7 mouse cellular contexts compared by ENCODE assay signal in genomic region chr4:118429215-118429895, GRCm38 (mm10). TPM values are rescaled to one million over a fixed set of nuclear protein-coding genes. Genes with fewer than 3 reads are reported as not detected.
DNase-seq lines count a peak whose midpoint lies in the region; TF ChIP-seq lines count a peak whose summit lies in the region.

No protein-coding gene starts in this region.

- no peak for DNase-seq in CH12.LX (ENCODE audit: extremely low read depth)
- peak; percentile 56 for DNase-seq in kidney, adult 18-20 months
- DNase-seq in lung, adult 2 months = peak; percentile 65
- no peak for DNase-seq in gastrocnemius, adult 18-20 months (ENCODE audit: low spot score)
- DNase-seq in gastrocnemius, postnatal 4 days (ENCODE audit: low spot score in 2 of 2) = no peak
- no peak for DNase-seq in cerebellum, adult 8-10 months

- H3K4me3 ChIP-seq in CH12.LX (replicated peaks in 1 of 3; ENCODE audit: low read depth in 2 of 3, low read length in 2 of 3, poor library complexity in 1 of 3) = peak overlapping the region; percentile 71 to 92 (median 91)
- peak overlapping the region; percentile 23 for H3K4me3 ChIP-seq in bone marrow, adult 2 months (replicated peaks; ENCODE audit: control insufficient read depth, low read depth, low read length)
- H3K4me3 ChIP-seq in lung, adult 2 months (replicated peaks; ENCODE audit: extremely low read depth, low read depth, low read length) = peak overlapping the region; percentile 49

- TF ChIP-seq EP300 in CH12.LX (IDR thresholded peaks at IDR 0.05; ENCODE audit: low read length) = no peak

- peaks cover 29% of the 10 kb centered on the region for H3K79me2 ChIP-seq in CH12.LX (replicated peaks; ENCODE audit: control insufficient read depth, extremely low read depth, insufficient read depth, poor library complexity, severe bottlenecking)

- H3K4me1 ChIP-seq in CH12.LX (ENCODE audit: control insufficient read depth in 1 of 2, insufficient read depth in 2 of 2) = peaks cover 13 to 49% of the 10 kb centered on the region in 2 experiments
- H3K4me1 ChIP-seq in bone marrow, adult 2 months (ENCODE audit: control insufficient read depth, insufficient read depth, low read length) = peaks cover 8% of the 10 kb centered on the region
- H3K4me1 ChIP-seq in lung, adult 2 months (ENCODE audit: control insufficient read depth, insufficient read depth, low read length) = peaks cover 26% of the 10 kb centered on the region

- WGBS in bone marrow, adult 2 months = 47% methylated on average over 7 of the region's 7 CpGs
- 38% methylated on average over 7 of the region's 7 CpGs for WGBS in lung, adult 2 months

- peak overlapping the region; percentile 70 for H3K9ac ChIP-seq in CH12.LX (ENCODE audit: insufficient read depth, low read depth)

- no peak for TF ChIP-seq RAD21 in CH12.LX (IDR thresholded peaks at IDR 0.05; ENCODE audit: low read depth, low read length)

- H3K36me3 ChIP-seq in CH12.LX (replicated peaks in 1 of 2; ENCODE audit: control insufficient read depth in 1 of 2, insufficient read depth in 1 of 2, low read length in 1 of 2) = peaks cover 41 to 48% of the 10 kb centered on the region in 2 experiments

- no peak for TF ChIP-seq CTCF in CH12.LX (conservative IDR thresholded peaks at IDR 0.05 in 1 of 2, IDR thresholded peaks at IDR 0.05 in 1 of 2; ENCODE audit: low read depth in 2 of 2, low read length in 2 of 2)
- no peak for TF ChIP-seq CTCF in bone marrow, adult 2 months (IDR thresholded peaks at IDR 0.05; ENCODE audit: control insufficient read depth, insufficient read depth, low read length)
- no peak for TF ChIP-seq CTCF in lung, adult 2 months (IDR thresholded peaks at IDR 0.05; ENCODE audit: insufficient read depth, low read length)

- peak overlapping the region; percentile 91 for H3K4me2 ChIP-seq in CH12.LX (ENCODE audit: insufficient read depth, low read depth, poor library complexity, severe bottlenecking)

- no peaks in the 10 kb centered on the region for H3K9me3 ChIP-seq in CH12.LX (replicated peaks; ENCODE audit: low read length)

- no peak overlapping the region for H3K27ac ChIP-seq in CH12.LX (ENCODE audit: insufficient read depth, low read depth)
- H3K27ac ChIP-seq in bone marrow, adult 2 months (ENCODE audit: control insufficient read depth, insufficient read depth, low read depth, low read length, poor library complexity) = no peak overlapping the region

- H3K27me3 ChIP-seq in CH12.LX (replicated peaks) = no peaks in the 10 kb centered on the region

- TF ChIP-seq POLR2A in CH12.LX (IDR thresholded peaks at IDR 0.05; ENCODE audit: low read depth, low read length) = no peak
- TF ChIP-seq POLR2A in bone marrow, adult 2 months (IDR thresholded peaks at IDR 0.05; ENCODE audit: borderline replicate concordance, control insufficient read depth, low read depth, low read length) = 0 out of 2 replicates have a peak, but pooled peaks have one; percentile 12
- TF ChIP-seq POLR2A in lung, adult 2 months (IDR thresholded peaks at IDR 0.05; ENCODE audit: borderline replicate concordance, extremely low read depth, low read depth, low read length) = peak; percentile 67; the same call in 1 of the 2 replicates

- in situ Hi-C loops in CH12.LX (cut with MboI; ENCODE audit: low pct_ligation_motif_present, low pct_unique_long_range_greater_than_20kb, low sequenced_read_pairs) = no loop called here

- dilution Hi-C loops in CH12.LX (cut with MboI; ENCODE audit: extremely low pct_ligation_motif_present, extremely low pct_unique_long_range_greater_than_20kb, low sequenced_read_pairs) = no loop called here

TF ChIP-seq in CH12.LX, 34 proteins besides CTCF, POLR2A, EP300 and RAD21:
- no peak for TF ChIP-seq ETS1 (conservative IDR thresholded peaks at IDR 0.05; ENCODE audit: low read depth, low read length)
- no peak for TF ChIP-seq TBP (conservative IDR thresholded peaks at IDR 0.05; ENCODE audit: low read depth, low read length)
- TF ChIP-seq USF2 (conservative IDR thresholded peaks at IDR 0.05; ENCODE audit: low read depth, low read length) = no peak
- TF ChIP-seq MYC (IDR thresholded peaks at IDR 0.05; ENCODE audit: low read depth, low read length) = no peak
- no peak for TF ChIP-seq CHD1 (IDR thresholded peaks at IDR 0.05; ENCODE audit: low read depth, low read length)
- no peak for TF ChIP-seq HCFC1 (IDR thresholded peaks at IDR 0.05; ENCODE audit: low read depth, low read length)
- no peak for TF ChIP-seq CHD2 (IDR thresholded peaks at IDR 0.05; ENCODE audit: low read length)
- no peak for TF ChIP-seq TCF12 (IDR thresholded peaks at IDR 0.05; ENCODE audit: low read depth, low read length)
- no peak for TF ChIP-seq ZC3H11A (IDR thresholded peaks at IDR 0.05; ENCODE audit: low read depth, low read length)
- TF ChIP-seq RCOR1 (conservative IDR thresholded peaks at IDR 0.05; ENCODE audit: low read depth, low read length) = no peak
- no peak for TF ChIP-seq MAZ (IDR thresholded peaks at IDR 0.05; ENCODE audit: low read depth, low read length)
- no peak for TF ChIP-seq JUND (conservative IDR thresholded peaks at IDR 0.05; ENCODE audit: low read depth, low read length)
- TF ChIP-seq JUN (IDR thresholded peaks at IDR 0.05; ENCODE audit: insufficient read depth, low read depth, low read length) = no peak
- TF ChIP-seq USF1 (IDR thresholded peaks at IDR 0.05; ENCODE audit: low read depth, low read length) = no peak
- TF ChIP-seq MAFK (IDR thresholded peaks at IDR 0.05; ENCODE audit: insufficient replicate concordance, low read length) = no peak
- TF ChIP-seq UBTF (IDR thresholded peaks at IDR 0.05; ENCODE audit: low read depth, low read length) = no peak
- no peak for TF ChIP-seq ELF1 (IDR thresholded peaks at IDR 0.05; ENCODE audit: low read depth, low read length)
- no peak for TF ChIP-seq GABPA (IDR thresholded peaks at IDR 0.05; ENCODE audit: insufficient replicate concordance, low read depth, low read length)
TF ChIP-seq in CH12.LX: peak in this region for 0.

RNA-seq across cellular contexts. Expression of gene Elovl1, which starts 1.5 kb away (rescaled TPM):
- total RNA-seq in CH12.LX (2012; rRNA removed) (45.9 and 47.1 TPM in 2 replicates), CH12.LX (2014; rRNA removed) (56.3 and 61.1 TPM in 2 replicates)
- 83.9 and 110 TPM in 2 replicates for polyA plus RNA-seq in CH12.LX (2012; ENCODE audit: insufficient read length, low read depth)
- 36.1 and 99.5 TPM in 2 replicates for polyA plus RNA-seq in bone marrow, adult 2 months (2011; ENCODE audit: insufficient read depth, insufficient read length, low replicate concordance, missing spikeins)
- polyA plus RNA-seq in lung, adult 2 months (2012; rRNA removed) = 978 and 1,062 TPM in 2 replicates
- 1 to 10 TPM; 5.0 to 6.9 TPM for total RNA-seq in gastrocnemius, adult 18-20 months (2021)
- total RNA-seq in gastrocnemius, postnatal 4 days (2021) = 10 to 100 TPM; 39.1 to 39.6 TPM

RNA-seq across cellular contexts. Expression of gene Cdc20, which starts 7.8 kb away (rescaled TPM):
- 172 and 222 TPM in 2 replicates for total RNA-seq in CH12.LX (2012; rRNA removed)
- 213 and 224 TPM in 2 replicates for total RNA-seq in CH12.LX (2014; rRNA removed)
- 201 and 212 TPM in 2 replicates for polyA plus RNA-seq in CH12.LX (2012; ENCODE audit: insufficient read length, low read depth)
- polyA plus RNA-seq in bone marrow, adult 2 months (2011; ENCODE audit: insufficient read depth, insufficient read length, low replicate concordance, missing spikeins) = 58.8 and 92.1 TPM in 2 replicates
- 6.1 and 10.1 TPM in 2 replicates for polyA plus RNA-seq in lung, adult 2 months (2012; rRNA removed)
- total RNA-seq in gastrocnemius, adult 18-20 months (2021) = under 1 TPM in 1 of 2 experiments, not detected in 1; 0.32 TPM
- total RNA-seq in gastrocnemius, postnatal 4 days (2021) = 10 to 100 TPM; 27.0 to 32.7 TPM

RNA-seq across cellular contexts. Expression of gene Med8, which starts 20.2 kb away (rescaled TPM):
- 109 and 121 TPM in 2 replicates for total RNA-seq in CH12.LX (2012; rRNA removed)
- total RNA-seq in CH12.LX (2014; rRNA removed) = 152 and 156 TPM in 2 replicates
- polyA plus RNA-seq in CH12.LX (2012; ENCODE audit: insufficient read length, low read depth) = 102 and 113 TPM in 2 replicates
- 45.2 and 67.4 TPM in 2 replicates for polyA plus RNA-seq in bone marrow, adult 2 months (2011; ENCODE audit: insufficient read depth, insufficient read length, low replicate concordance, missing spikeins)
- 20.8 and 38.4 TPM in 2 replicates for polyA plus RNA-seq in lung, adult 2 months (2012; rRNA removed)
- 10 to 100 TPM; 38.6 to 39.2 TPM for total RNA-seq in gastrocnemius, adult 18-20 months (2021)
- 10 to 100 TPM; 51.0 to 53.4 TPM for total RNA-seq in gastrocnemius, postnatal 4 days (2021)

RNA-seq across cellular contexts. Expression of gene Szt2, which starts 20.3 kb away (rescaled TPM):
- total RNA-seq in CH12.LX (2012; rRNA removed) = 7.4 TPM in 2 replicates
- total RNA-seq in CH12.LX (2014; rRNA removed) = 2.9 and 3.2 TPM in 2 replicates
- polyA plus RNA-seq in CH12.LX (2012; ENCODE audit: insufficient read length, low read depth) = 15.1 and 18.9 TPM in 2 replicates
- 17.0 and 34.6 TPM in 2 replicates for polyA plus RNA-seq in bone marrow, adult 2 months (2011; ENCODE audit: insufficient read depth, insufficient read length, low replicate concordance, missing spikeins)
- polyA plus RNA-seq in lung, adult 2 months (2012; rRNA removed) = 48.5 and 54.4 TPM in 2 replicates
- total RNA-seq in gastrocnemius, adult 18-20 months (2021) = 1 to 10 TPM; 4.6 to 5.6 TPM
- total RNA-seq in gastrocnemius, postnatal 4 days (2021) = 10 to 100 TPM; 16.1 to 18.9 TPM

RNA-seq across cellular contexts. Expression of gene Mpl, which starts 28.0 kb away (rescaled TPM):
- total RNA-seq in CH12.LX (2012; rRNA removed) (not detected in 2 replicates), CH12.LX (2014; rRNA removed) (not detected in 2 replicates)
- polyA plus RNA-seq in CH12.LX (2012; ENCODE audit: insufficient read length, low read depth) = not detected in 2 replicates
- 10.3 and 13.1 TPM in 2 replicates for polyA plus RNA-seq in bone marrow, adult 2 months (2011; ENCODE audit: insufficient read depth, insufficient read length, low replicate concordance, missing spikeins)
- 1.1 and 1.8 TPM in 2 replicates for polyA plus RNA-seq in lung, adult 2 months (2012; rRNA removed)
- total RNA-seq in gastrocnemius, adult 18-20 months (2021) = not detected
- total RNA-seq in gastrocnemius, postnatal 4 days (2021) = under 1 TPM in 1 of 2 experiments, not detected in 1; 0.10 TPM

Comparison
In these comparisons a context has a peak if more than half of its experiments do, and no peak if none do; other contexts are left out.
1. RNA of gene Elovl1, which starts 1.5 kb away (total RNA-seq): 45.9 to 61.1 TPM in CH12.LX and 39.1 to 39.6 TPM in gastrocnemius, postnatal 4 days; 5.0 to 6.9 TPM in gastrocnemius, adult 18-20 months; every median in the first group is over 4 times any median in the second.
2. RNA of gene Cdc20, which starts 7.8 kb away (total RNA-seq): 172 to 224 TPM in CH12.LX and 27.0 to 32.7 TPM in gastrocnemius, postnatal 4 days; 0.32 TPM in gastrocnemius, adult 18-20 months; every median in the first group is over 10 times any median in the second.
3. DNase-seq: peak in kidney, adult 18-20 months (single experiment) and lung, adult 2 months (single experiment); none in CH12.LX (single experiment), gastrocnemius, adult 18-20 months (single experiment), gastrocnemius, postnatal 4 days (0 of 2) and cerebellum, adult 8-10 months (single experiment).
4. H3K4me3 ChIP-seq: peak in every context shown above with its lines; median percentile 91 in CH12.LX; 49 in lung, adult 2 months; 23 in bone marrow, adult 2 months.